Comparison of ENCODE assay signal across 13 mouse cellular contexts in the genomic region with DNA sequence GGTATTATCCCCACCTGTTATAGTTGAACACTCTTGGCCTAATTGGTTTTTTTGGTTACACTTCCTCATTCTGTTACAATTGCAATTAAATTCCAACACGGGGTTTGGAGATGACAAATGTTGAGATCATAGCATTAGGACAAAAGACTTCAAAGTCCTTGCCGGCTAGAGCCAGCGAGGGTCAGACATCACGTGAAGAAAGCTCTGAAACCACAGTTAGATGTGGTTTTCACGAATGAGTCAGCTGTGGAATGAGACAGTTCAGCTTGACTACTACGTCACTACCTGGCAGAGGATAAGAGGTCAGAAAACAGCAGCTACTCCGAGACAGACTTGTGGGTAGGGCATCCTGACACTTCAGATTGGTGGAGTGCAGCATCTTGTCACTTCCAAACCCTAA. TPM values are rescaled to one million over a fixed set of nuclear protein-coding genes. Genes with fewer than 3 reads are reported as not detected.
DNase-seq lines count a peak whose midpoint lies in the region; ATAC-seq lines count a peak whose summit lies in the region.
"Had no signal": no experiment of that assay in that cellular context is flagged by ENCODE, and none has a peak within 500 bp of the region (broad histone marks: within the 10 kb centered on the region; RNA-seq: fewer than 3 reads in every experiment).

No protein-coding gene starts in this region.

- intact Hi-C loops in heart, postnatal 10 days (cut with DNase I), result no loop called here

- H3K27me3 ChIP-seq in splenic B cell, adult 2 months (ENCODE audit: control insufficient read depth, insufficient read depth, low read length, poor library complexity, severe bottlenecking), result no peaks in the 10 kb centered on the region
- H3K27me3 ChIP-seq: heart, embryonic 15.5 days; hindbrain, embryonic 15.5 days had no signal

- no peaks in the 10 kb centered on the region for H3K36me3 ChIP-seq in splenic B cell, adult 2 months (ENCODE audit: control insufficient read depth, insufficient read depth, low read length, poor library complexity, severe bottlenecking)
- H3K36me3 ChIP-seq: heart, embryonic 15.5 days; hindbrain, embryonic 15.5 days had no signal

- peak; percentile 85 to 91 for ATAC-seq in hematopoietic stem cell, adult 5-6 weeks (replicated peaks in 1 of 2; ENCODE audit: insufficient read depth in 1 of 2, low FRiP score in 2 of 2, low TSS enrichment in 1 of 2, low read depth in 1 of 2, poor library complexity in 2 of 2, severe bottlenecking in 2 of 2)

- peak; percentile 19 for DNase-seq in heart, adult 11 months
- DNase-seq in heart, postnatal 10 days, result no peak
- DNase-seq in ZHBTc4 (ENCODE audit: low read depth, low spot score), result peak; percentile 23
- DNase-seq in splenic B cell, adult 2 months (ENCODE audit: low read depth, low spot score), result peak; percentile 57
- DNase-seq in neural tube, embryonic 10.5 days (ENCODE audit: extremely low spot score, low spot score), result no peak
- no peak for DNase-seq in spleen, adult 18-20 months
- no peak for DNase-seq in testis, postnatal 10 days (ENCODE audit: low spot score)
- DNase-seq: left cerebral cortex, postnatal 4 days; lung, postnatal 4 days; thymus, adult 2 months had no signal

RNA-seq across cellular contexts. Expression of gene Trio, which starts 55.5 kb away (rescaled TPM):
- total RNA-seq in heart, postnatal 10 days (2021), result 10 to 100 TPM; 73.8 to 88.9 TPM
- 24.6 and 46.0 TPM in 2 replicates for total RNA-seq in hematopoietic stem cell, adult 5-6 weeks (2017)

Comparison
In these comparisons a context has a peak if more than half of its experiments do, and no peak if none do; other contexts are left out.
1. DNase-seq: peak in heart, adult 11 months (single experiment), ZHBTc4 (single experiment) and splenic B cell, adult 2 months (single experiment); none in heart, postnatal 10 days (0 of 2), neural tube, embryonic 10.5 days (single experiment), spleen, adult 18-20 months (0 of 2) and testis, postnatal 10 days (single experiment).